Mouse (Mus musculus): ENCODE data around the gene Retreg3.

DNA sequence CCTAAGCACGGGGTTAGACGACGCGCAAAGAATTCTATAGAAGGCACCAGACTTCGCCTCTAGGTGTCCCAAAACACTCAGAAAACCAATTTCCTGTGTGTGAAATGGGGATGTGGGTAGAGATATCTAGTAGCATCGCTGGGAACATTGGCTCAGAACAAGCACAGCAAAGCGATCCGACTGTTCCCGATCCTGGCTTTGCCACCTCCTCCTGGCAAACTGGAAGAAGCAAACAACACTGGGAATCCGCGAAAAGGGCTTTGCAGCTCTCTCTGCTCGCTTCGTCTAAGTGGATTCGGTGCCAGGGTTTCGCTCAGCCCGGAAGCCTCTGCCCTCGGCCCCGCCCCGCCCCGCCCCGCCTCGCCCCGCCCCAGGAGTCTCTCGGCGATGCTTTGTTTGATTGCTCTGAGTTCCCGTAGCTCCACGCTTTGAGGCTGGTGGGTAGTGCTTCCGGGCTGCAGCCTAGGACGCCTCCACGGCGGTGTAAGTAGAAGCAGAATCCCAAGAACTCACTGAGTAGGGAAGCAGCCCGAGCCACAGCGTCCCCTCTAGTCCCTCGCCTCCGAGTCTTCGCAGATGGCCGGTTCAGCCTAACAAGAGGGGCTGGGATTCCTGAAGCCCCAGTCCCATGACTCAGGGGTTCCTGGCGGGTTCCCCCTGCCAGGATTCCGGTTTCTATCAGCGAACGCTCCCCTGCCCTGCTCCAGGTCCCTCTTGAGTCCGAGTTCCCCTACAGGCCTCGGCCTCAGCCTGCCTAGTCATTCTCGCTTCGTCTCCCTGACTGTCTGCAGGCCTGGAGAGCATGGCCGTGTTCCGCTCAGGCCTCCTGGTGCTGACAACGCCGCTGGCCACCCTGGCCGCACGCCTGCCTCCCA lies 37.2 kb downstream of the Retreg3 start, which contains the start of gene Coasy:
- TF ChIP-seq USF1 (IDR thresholded peaks at IDR 0.05; ENCODE audit: low read depth, low read length) (peak; percentile 37; the same call in 1 of the 2 replicates), JUND (IDR thresholded peaks at IDR 0.05; ENCODE audit: low read depth, low read length) (no peak), MAX (IDR thresholded peaks at IDR 0.05; ENCODE audit: low read length) (peak; percentile 51; the same call in 1 of the 2 replicates), CTCF (IDR thresholded peaks at IDR 0.05 in 2 of 3, conservative IDR thresholded peaks at IDR 0.05 in 1 of 3; ENCODE audit: control insufficient read depth in 1 of 3, insufficient read depth in 1 of 3, low read depth in 2 of 3, low read length in 3 of 3, poor library complexity in 1 of 3, severe bottlenecking in 1 of 3) (peak; percentile 30 to 78 (median 42))

Measured in MEL (cell line).